Mouse (Mus musculus) urinary bladder, adult 18-20 months (tissue): ENCODE data around the gene Ppm1h.

ENCODE experiments used
- DNase-seq, 2 experiments: peaks; one replicate each; pipeline ENCODE4 v3.0.0; 2022; ENCODE audit warnings: low spot score in 2 of 2, mixed read lengths in 2 of 2

Ppm1h gene

GRCm38 (mm10) chr10:122768204-122768892, 89.8 kb downstream of the Ppm1h start:
- DNase-seq = no peak

- no peak for DNase-seq
These were observed 90.4 kb downstream of the Ppm1h start for GRCm38 (mm10) chr10:122768893-122769341.

GRCm38 (mm10) chr10:122770337-122770736, 91.8 kb downstream of the Ppm1h start:
- DNase-seq = no peak

- DNase-seq = no peak
These were observed 92.4 kb downstream of the Ppm1h start for GRCm38 (mm10) chr10:122770987-122771386.

- no peak for DNase-seq
These were observed 95.6 kb downstream of the Ppm1h start for GRCm38 (mm10) chr10:122774169-122774568.

GRCm38 (mm10) chr10:122777436-122777835, 98.9 kb downstream of the Ppm1h start:
- DNase-seq = no peak

- DNase-seq = no peak
These were observed 99.5 kb downstream of the Ppm1h start for GRCm38 (mm10) chr10:122777939-122778655.

GRCm38 (mm10) chr10:122779351-122779750, 100.8 kb downstream of the Ppm1h start:
- no peak for DNase-seq

- no peak for DNase-seq
These were observed 104.2 kb downstream of the Ppm1h start for GRCm38 (mm10) chr10:122782755-122783154.

GRCm38 (mm10) chr10:122789648-122790170, 111.1 kb downstream of the Ppm1h start:
- no peak for DNase-seq

- no peak for DNase-seq
These were observed 113.7 kb downstream of the Ppm1h start for GRCm38 (mm10) chr10:122792021-122792966.

- no peak for DNase-seq
These were observed 114.6 kb downstream of the Ppm1h start for GRCm38 (mm10) chr10:122793193-122793592.

- DNase-seq = peak; percentile 34 to 42
These were observed 115.8 kb downstream of the Ppm1h start for GRCm38 (mm10) chr10:122794187-122794850.

GRCm38 (mm10) chr10:122797955-122798354, 119.4 kb downstream of the Ppm1h start:
- no peak for DNase-seq

GRCm38 (mm10) chr10:122800003-122800731, 121.6 kb downstream of the Ppm1h start:
- DNase-seq = no peak

- DNase-seq = no peak
These were observed 122.2 kb downstream of the Ppm1h start for GRCm38 (mm10) chr10:122800732-122801110.

- no peak for DNase-seq
These were observed 123.7 kb downstream of the Ppm1h start for GRCm38 (mm10) chr10:122802218-122802617.

- DNase-seq = no peak
These were observed 124.3 kb downstream of the Ppm1h start for GRCm38 (mm10) chr10:122802901-122803300.

- DNase-seq = peak in 1 of 2 experiments; percentile 37
These were observed 125.3 kb downstream of the Ppm1h start for GRCm38 (mm10) chr10:122803906-122804305.

- no peak for DNase-seq
These were observed 127.3 kb downstream of the Ppm1h start for GRCm38 (mm10) chr10:122805866-122806265.
